Mouse (Mus musculus) testis, adult 2 months (tissue): Measurements from ENCODE around the gene Jam3. TPM values are rescaled to one million over a fixed set of nuclear protein-coding genes. Genes with fewer than 3 reads are reported as not detected.
A peak's percentile ranks its signal among the peaks of the same experiment; 100 is the strongest.

ENCODE experiments used
- H3K27ac ChIP-seq: fragments of 200-500 bp; 2 replicates; pipeline ENCODE4 v1.5.1; 2012; ENCODE audit warnings: low read depth, low read length; ENCODE audit not compliant: control insufficient read depth, insufficient read depth
- H3K27me3 ChIP-seq: fragments of 200-500 bp; 2 replicates; pipeline ENCODE4 v1.6.1; 2012; ENCODE audit warnings: mild to moderate bottlenecking, low read length, moderate library complexity; ENCODE audit not compliant: control insufficient read depth, insufficient read depth
- H3K36me3 ChIP-seq: fragments of 200-500 bp; 2 replicates; pipeline ENCODE4 v1.6.1; 2012; ENCODE audit warnings: mild to moderate bottlenecking, low read length; ENCODE audit not compliant: control insufficient read depth, insufficient read depth
- H3K4me1 ChIP-seq: fragments of 200-500 bp; 2 replicates; pipeline ENCODE4 v1.6.1; 2012; ENCODE audit warnings: low read length; ENCODE audit not compliant: control insufficient read depth, insufficient read depth
- H3K4me3 ChIP-seq: fragments of 200-500 bp; 2 replicates; pipeline ENCODE4 v1.5.1; 2012; ENCODE audit warnings: low read depth, mild to moderate bottlenecking, low read length, moderate library complexity, mixed read lengths; ENCODE audit not compliant: control insufficient read depth
- CTCF ChIP-seq: fragments of 200-500 bp; IDR thresholded peaks from 2 replicates; pipeline ENCODE4 v1.5.1; 2012; ENCODE audit warnings: low read depth, mild to moderate bottlenecking, inconsistent platforms, low read length, moderate library complexity; ENCODE audit not compliant: control insufficient read depth, insufficient read depth, insufficient replicate concordance
- POLR2A ChIP-seq: fragments of 200-500 bp; IDR thresholded peaks from 2 replicates; pipeline ENCODE4 v1.6.1; 2012; ENCODE audit warnings: low read depth, mild to moderate bottlenecking, inconsistent platforms, low read length, moderate library complexity; ENCODE audit not compliant: control insufficient read depth
- polyA plus RNA-seq: library from polyadenylated mRNA; depleted of rRNA; stranded (reverse); fragments of >200 nt; gene quantifications from 2 replicates; pipeline ENCODE4 v1.2.3, GENCODE M21; 2012; rRNA removed

Gene Jam3
- polyA plus RNA-seq: 30.0 and 34.1 TPM in 2 replicates

DNA sequence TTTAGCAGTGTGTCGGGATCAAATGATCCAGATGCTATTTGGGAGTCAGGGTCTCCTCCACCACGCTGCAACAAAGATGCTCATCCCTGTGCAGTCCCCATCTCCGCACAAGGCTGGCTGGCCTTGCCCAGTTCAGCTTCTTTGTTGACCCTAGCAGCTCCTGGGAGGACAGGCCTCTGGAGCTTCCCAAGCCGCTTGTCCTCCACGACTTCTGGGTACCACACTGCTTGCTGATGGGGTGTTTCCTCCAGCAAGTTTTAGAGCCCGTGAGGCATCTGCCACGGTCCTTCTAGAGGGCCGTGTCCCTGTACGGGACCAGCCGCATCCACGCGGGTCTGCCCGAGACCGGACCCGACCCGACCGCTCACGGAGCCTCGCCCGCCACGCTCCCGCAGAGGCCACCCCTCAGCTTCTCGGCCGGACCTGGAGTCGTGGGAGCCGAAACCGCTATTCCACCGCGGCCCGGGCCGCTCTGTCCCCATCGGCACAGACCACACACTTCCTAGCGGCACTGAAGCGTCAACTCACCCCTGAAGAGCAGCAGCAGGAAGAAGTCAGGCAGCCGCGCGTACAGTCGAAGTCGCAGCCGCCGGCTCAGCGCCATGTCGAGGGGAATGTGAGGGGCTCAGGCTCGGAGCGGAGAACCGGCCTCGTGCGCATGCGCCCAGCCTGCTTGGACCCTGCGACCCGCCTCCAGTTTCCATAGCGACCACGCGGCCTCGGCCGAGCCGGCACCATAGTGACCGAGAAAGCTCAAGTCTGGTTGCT is at the start of gene Jam3:
Gene Jam3 (minus strand): TSS at position 659 of the 768 bp plus-strand sequence.
- no peaks in the 10 kb centered on the region for H3K27me3 ChIP-seq
- H3K4me3 ChIP-seq: peak within 1 kb of the TSS; percentile 93
- TF ChIP-seq CTCF: no peak
- peak; percentile 97 for TF ChIP-seq POLR2A
- peak within 1 kb of the TSS; percentile 89 for H3K27ac ChIP-seq
- no peaks in the 10 kb centered on the region for H3K36me3 ChIP-seq
- peaks cover 6% of the 10 kb centered on the region for H3K4me1 ChIP-seq

- no peak overlapping the region for H3K4me3 ChIP-seq
- TF ChIP-seq POLR2A (no peak), CTCF (no peak)
- H3K27me3 ChIP-seq: no peaks in the 10 kb centered on the region
- no peak overlapping the region for H3K27ac ChIP-seq
- no peaks in the 10 kb centered on the region for H3K36me3 ChIP-seq
- H3K4me1 ChIP-seq: no peaks in the 10 kb centered on the region
These were observed 49.0 kb upstream of the Jam3 start for GRCm38 (mm10) chr9:27204201-27204600.

DNA sequence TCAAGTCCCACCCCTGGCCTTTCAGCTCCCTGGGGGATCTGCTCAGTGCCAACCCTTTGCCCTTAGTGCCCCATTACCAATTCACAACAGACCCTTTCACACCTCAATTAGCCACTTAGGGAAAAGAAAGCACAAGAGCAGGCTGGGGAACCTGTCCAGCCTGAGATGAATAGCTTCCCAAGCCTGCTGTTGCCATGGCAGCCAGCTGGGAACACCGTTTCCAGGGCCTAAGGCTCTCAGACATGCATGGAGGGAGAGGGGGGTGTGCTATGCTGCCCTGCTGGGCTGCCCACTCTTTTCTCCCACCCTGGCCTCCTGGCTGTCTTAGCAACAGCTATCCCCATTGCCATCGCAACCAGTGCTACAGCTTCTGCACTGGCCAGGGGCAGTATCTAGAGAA is 47.9 kb upstream of the Jam3 start:
- no peak overlapping the region for H3K4me3 ChIP-seq
- no peaks in the 10 kb centered on the region for H3K27me3 ChIP-seq
- H3K27ac ChIP-seq: no peak overlapping the region
- H3K36me3 ChIP-seq: no peaks in the 10 kb centered on the region
- no peak for TF ChIP-seq POLR2A
- no peak for TF ChIP-seq CTCF
- no peaks in the 10 kb centered on the region for H3K4me1 ChIP-seq

- Histone ChIP-seq H3K36me3 (no peaks in the 10 kb centered on the region), H3K27ac (no peak overlapping the region), H3K4me1 (no peaks in the 10 kb centered on the region), H3K4me3 (no peak overlapping the region), H3K27me3 (no peaks in the 10 kb centered on the region)
- TF ChIP-seq POLR2A (no peak), CTCF (no peak)
These were observed 46.4 kb upstream of the Jam3 start for GRCm38 (mm10) chr9:27201472-27202219.

- H3K4me3 ChIP-seq: no peak overlapping the region
- H3K27me3 ChIP-seq: no peaks in the 10 kb centered on the region
- no peak overlapping the region for H3K27ac ChIP-seq
- H3K36me3 ChIP-seq: no peaks in the 10 kb centered on the region
- peaks cover 9% of the 10 kb centered on the region for H3K4me1 ChIP-seq
- TF ChIP-seq POLR2A (no peak), CTCF (no peak)
These were observed 38.4 kb upstream of the Jam3 start for GRCm38 (mm10) chr9:27193592-27194080.

DNA sequence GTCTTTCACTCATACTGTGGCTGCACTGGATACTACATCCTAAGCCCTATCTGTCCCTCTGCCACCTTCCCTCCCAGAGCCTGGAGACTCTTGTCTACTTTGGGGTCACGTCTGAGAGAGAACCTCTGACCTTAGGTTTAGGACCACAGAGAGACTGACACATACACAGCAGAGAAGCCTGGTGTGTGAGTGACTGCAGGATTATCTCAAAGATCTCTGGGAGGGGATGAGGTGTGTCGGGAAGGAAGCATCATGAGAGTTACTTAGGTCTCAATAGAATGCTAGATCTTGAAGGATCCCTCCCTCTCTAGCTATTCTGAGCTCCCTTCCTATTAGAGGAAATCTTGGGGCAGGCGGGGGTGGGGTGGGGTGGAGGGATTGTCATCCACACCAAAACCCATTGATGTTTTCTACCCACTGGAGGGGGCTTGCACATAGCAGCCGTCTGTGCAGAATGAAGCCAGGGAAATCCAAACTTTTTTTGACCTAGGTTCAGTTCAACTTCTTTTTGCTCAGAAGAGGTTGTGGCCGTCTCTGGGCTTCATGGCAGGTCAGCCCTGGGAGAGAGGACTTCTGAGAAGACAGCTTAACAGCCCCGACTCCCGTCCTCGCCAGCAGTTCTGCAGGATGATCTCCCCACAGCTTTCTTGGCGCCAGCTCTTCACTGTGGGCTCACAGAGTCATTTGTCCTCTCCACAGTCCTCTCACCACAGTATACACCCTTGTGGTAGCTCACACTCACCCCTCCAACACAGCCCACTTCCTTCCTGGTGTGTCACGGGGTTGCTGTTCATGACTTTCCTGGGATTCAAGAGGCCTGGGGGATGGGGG is 37.8 kb upstream of the Jam3 start:
- Histone ChIP-seq H3K27ac (no peak overlapping the region), H3K36me3 (no peaks in the 10 kb centered on the region), H3K27me3 (no peaks in the 10 kb centered on the region), H3K4me1 (peaks cover 9% of the 10 kb centered on the region), H3K4me3 (no peak overlapping the region)
- no peak for TF ChIP-seq CTCF

DNA sequence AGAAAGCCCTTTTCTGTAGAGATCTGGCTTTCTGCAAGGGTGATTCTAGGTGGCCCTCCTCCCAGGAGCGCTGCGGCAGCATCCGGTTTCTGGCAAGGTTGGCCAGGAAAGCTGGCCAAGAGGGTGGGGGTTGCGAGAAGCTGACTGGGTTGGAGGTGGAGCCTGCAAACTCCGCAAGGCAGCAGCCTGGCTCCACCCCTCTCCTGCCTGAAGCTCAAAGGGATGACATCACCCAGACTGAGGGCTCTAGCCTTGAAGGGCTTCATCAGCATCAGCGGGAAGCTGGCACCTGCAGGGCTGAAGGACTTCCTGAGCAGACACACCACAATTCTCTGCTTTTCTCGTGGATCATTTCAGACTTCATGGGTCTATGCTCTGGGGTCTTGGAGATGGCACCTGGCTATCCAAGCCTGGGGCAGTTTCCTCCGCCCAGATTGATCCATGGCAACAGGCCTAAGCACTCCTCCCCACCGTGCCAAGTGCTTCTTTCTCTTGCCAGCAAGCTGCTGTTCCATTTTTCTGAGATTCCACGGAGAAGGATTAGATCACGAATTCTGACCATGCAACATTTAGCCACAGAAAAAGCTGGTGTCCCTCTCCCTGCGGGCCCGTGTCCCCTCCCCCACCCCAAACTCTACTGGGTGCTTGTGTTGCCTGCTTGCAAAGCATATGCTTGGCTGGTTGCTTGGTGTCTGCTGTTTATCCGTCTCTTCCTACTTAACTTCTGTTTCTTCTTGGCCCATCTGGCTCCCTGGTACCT is 37.0 kb upstream of the Jam3 start:
- Histone ChIP-seq H3K27ac (no peak overlapping the region), H3K4me1 (peaks cover 9% of the 10 kb centered on the region), H3K4me3 (peak overlapping the region; percentile 26), H3K36me3 (no peaks in the 10 kb centered on the region), H3K27me3 (no peaks in the 10 kb centered on the region)
- TF ChIP-seq POLR2A (no peak), CTCF (no peak)
